20 mouse cellular contexts compared by ENCODE assay signal in genomic region chr17:80696956-80697355, GRCm38 (mm10). TPM values are rescaled to one million over a fixed set of nuclear protein-coding genes. Genes with fewer than 3 reads are reported as not detected.
DNase-seq lines count a peak whose midpoint lies in the region; ATAC-seq and TF ChIP-seq lines count a peak whose summit lies in the region.
"Had no signal": no experiment of that assay in that cellular context is flagged by ENCODE, and none has a peak within 500 bp of the region (broad histone marks: within the 10 kb centered on the region; RNA-seq: fewer than 3 reads in every experiment).

No protein-coding gene starts in this region.

- intact Hi-C loops in left cerebral cortex, adult 2 months (cut with DNase I): no loop called here

- no peaks in the 10 kb centered on the region for H3K27me3 ChIP-seq in hindbrain, embryonic 10.5 days (ENCODE audit: insufficient read depth, poor library complexity, severe bottlenecking)
- H3K27me3 ChIP-seq in hindbrain, embryonic 11.5 days (ENCODE audit: control insufficient read depth, insufficient read depth, low read length): no peaks in the 10 kb centered on the region
- H3K27me3 ChIP-seq in neural tube, embryonic 14.5 days (ENCODE audit: control insufficient read depth, insufficient read depth, low read length): no peaks in the 10 kb centered on the region
- H3K27me3 ChIP-seq in neural tube, embryonic 15.5 days (replicated peaks): no peaks in the 10 kb centered on the region
- H3K27me3 ChIP-seq in limb, embryonic 12.5 days: no peaks in the 10 kb centered on the region
- no peaks in the 10 kb centered on the region for H3K27me3 ChIP-seq in forebrain, embryonic 14.5 days (replicated peaks; ENCODE audit: control insufficient read depth, insufficient read depth, low read length)
- H3K27me3 ChIP-seq: embryonic facial prominence, embryonic 15.5 days; neural tube, embryonic 12.5 days; Patski had no signal

- WGBS in hindbrain, embryonic 10.5 days: 84% methylated on average over 5 of the region's 5 CpGs
- WGBS in hindbrain, embryonic 11.5 days: 89% methylated on average over 5 of the region's 5 CpGs
- 93% methylated on average over 5 of the region's 5 CpGs for WGBS in neural tube, embryonic 14.5 days
- WGBS in neural tube, embryonic 15.5 days: 90% methylated on average over 5 of the region's 5 CpGs
- 94% methylated on average over 5 of the region's 5 CpGs for WGBS in limb, embryonic 12.5 days
- 94% methylated on average over 5 of the region's 5 CpGs for WGBS in forebrain, embryonic 14.5 days

- no peak for DNase-seq in hindbrain, embryonic 10.5 days (ENCODE audit: low spot score)
- DNase-seq in hindbrain, embryonic 11.5 days (ENCODE audit: low spot score): no peak
- DNase-seq in forebrain, embryonic 14.5 days (ENCODE audit: low spot score): no peak
- DNase-seq in left cerebral cortex, adult 2 months (ENCODE audit: extremely low spot score in 1 of 2, low spot score in 2 of 2): no peak
- DNase-seq: adrenal gland, postnatal 36 days; cerebellum, adult 9-10 months; gastrocnemius, postnatal 10 days; kidney, adult 8-10 months; layer of hippocampus, postnatal 36 days; left cerebral cortex, postnatal 4 days; lung, adult 18-20 months; lung, postnatal 36 days; right cerebral cortex, postnatal 25 days; thymus, postnatal 14 days had no signal

- TF ChIP-seq CTCF in left cerebral cortex, adult 2 months (IDR thresholded peaks at IDR 0.05): no peak

- no peak overlapping the region for H3K4me3 ChIP-seq in hindbrain, embryonic 10.5 days
- H3K4me3 ChIP-seq in hindbrain, embryonic 11.5 days (ENCODE audit: low read depth, low read length): no peak overlapping the region
- H3K4me3 ChIP-seq in neural tube, embryonic 14.5 days (ENCODE audit: low read depth, low read length): no peak overlapping the region
- H3K4me3 ChIP-seq in neural tube, embryonic 15.5 days (replicated peaks): no peak overlapping the region
- H3K4me3 ChIP-seq in limb, embryonic 12.5 days (replicated peaks): no peak overlapping the region
- no peak overlapping the region for H3K4me3 ChIP-seq in forebrain, embryonic 14.5 days (ENCODE audit: low read depth, low read length)
- H3K4me3 ChIP-seq in left cerebral cortex, adult 2 months: no peak overlapping the region
- H3K4me3 ChIP-seq: embryonic facial prominence, embryonic 15.5 days; neural tube, embryonic 12.5 days had no signal

- H3K9me3 ChIP-seq in hindbrain, embryonic 10.5 days: no peaks in the 10 kb centered on the region
- no peaks in the 10 kb centered on the region for H3K9me3 ChIP-seq in hindbrain, embryonic 11.5 days (ENCODE audit: control insufficient read depth, low read length)
- H3K9me3 ChIP-seq in neural tube, embryonic 14.5 days (ENCODE audit: control insufficient read depth, low read length): no peaks in the 10 kb centered on the region
- no peaks in the 10 kb centered on the region for H3K9me3 ChIP-seq in neural tube, embryonic 15.5 days (replicated peaks)
- H3K9me3 ChIP-seq in limb, embryonic 12.5 days: no peaks in the 10 kb centered on the region
- H3K9me3 ChIP-seq in forebrain, embryonic 14.5 days (replicated peaks; ENCODE audit: control insufficient read depth, low read length): no peaks in the 10 kb centered on the region
- H3K9me3 ChIP-seq: embryonic facial prominence, embryonic 15.5 days; neural tube, embryonic 12.5 days had no signal

- H3K27ac ChIP-seq in hindbrain, embryonic 10.5 days: peak overlapping the region; percentile 29; the same call in 1 of the 2 replicates
- H3K27ac ChIP-seq in hindbrain, embryonic 11.5 days (ENCODE audit: low read depth, low read length): no peak overlapping the region
- H3K27ac ChIP-seq in neural tube, embryonic 14.5 days (ENCODE audit: low read depth, low read length): no peak overlapping the region
- no peak overlapping the region for H3K27ac ChIP-seq in neural tube, embryonic 15.5 days (replicated peaks)
- H3K27ac ChIP-seq in limb, embryonic 12.5 days: no peak overlapping the region
- no peak overlapping the region for H3K27ac ChIP-seq in forebrain, embryonic 14.5 days (ENCODE audit: low read depth, low read length)
- H3K27ac ChIP-seq in left cerebral cortex, adult 2 months: no peak overlapping the region
- H3K27ac ChIP-seq: embryonic facial prominence, embryonic 15.5 days; neural tube, embryonic 12.5 days had no signal

- ATAC-seq in hindbrain, embryonic 11.5 days (ENCODE audit: low FRiP score): no peak; the same call in 1 of the 2 replicates
- ATAC-seq in neural tube, embryonic 14.5 days (ENCODE audit: low read depth): 0 out of 2 replicates have a peak, but pooled peaks have one; percentile 22
- no peak for ATAC-seq in neural tube, embryonic 15.5 days (ENCODE audit: low FRiP score)
- peak; percentile 49; the same call in 1 of the 2 replicates for ATAC-seq in limb, embryonic 12.5 days (ENCODE audit: insufficient number of reproducible peaks, insufficient read depth, low FRiP score, low TSS enrichment, low read depth)
- no peak for ATAC-seq in forebrain, embryonic 14.5 days
- ATAC-seq: Patski had no signal

- H3K4me2 ChIP-seq in hindbrain, embryonic 11.5 days (replicated peaks; ENCODE audit: low read depth, low read length): no peak overlapping the region
- H3K4me2 ChIP-seq in neural tube, embryonic 14.5 days (ENCODE audit: low read depth, low read length): no peak overlapping the region
- no peak overlapping the region for H3K4me2 ChIP-seq in neural tube, embryonic 15.5 days
- no peak overlapping the region for H3K4me2 ChIP-seq in limb, embryonic 12.5 days
- no peak overlapping the region for H3K4me2 ChIP-seq in forebrain, embryonic 14.5 days (ENCODE audit: low read length)
- H3K4me2 ChIP-seq: embryonic facial prominence, embryonic 15.5 days; neural tube, embryonic 12.5 days had no signal

- H3K4me1 ChIP-seq in hindbrain, embryonic 10.5 days (replicated peaks): peaks cover 34% of the 10 kb centered on the region
- H3K4me1 ChIP-seq in hindbrain, embryonic 11.5 days (replicated peaks; ENCODE audit: control insufficient read depth, insufficient read depth, low read length): peaks cover 2% of the 10 kb centered on the region; the same call in 1 of the 2 replicates
- H3K4me1 ChIP-seq in neural tube, embryonic 14.5 days (ENCODE audit: control insufficient read depth, insufficient read depth, low read length): peaks cover 11% of the 10 kb centered on the region; the same call in 1 of the 2 replicates
- peaks cover 32% of the 10 kb centered on the region for H3K4me1 ChIP-seq in neural tube, embryonic 15.5 days
- peaks cover 34% of the 10 kb centered on the region for H3K4me1 ChIP-seq in limb, embryonic 12.5 days (replicated peaks)
- peaks cover 12% of the 10 kb centered on the region; the same call in 1 of the 2 replicates for H3K4me1 ChIP-seq in forebrain, embryonic 14.5 days (ENCODE audit: control insufficient read depth, insufficient read depth, low read length)

- no peak overlapping the region for H3K9ac ChIP-seq in hindbrain, embryonic 11.5 days (ENCODE audit: low read depth, low read length)
- no peak overlapping the region for H3K9ac ChIP-seq in neural tube, embryonic 14.5 days (replicated peaks; ENCODE audit: low read depth, low read length)
- no peak overlapping the region for H3K9ac ChIP-seq in neural tube, embryonic 15.5 days (replicated peaks)
- H3K9ac ChIP-seq in limb, embryonic 12.5 days (replicated peaks): no peak overlapping the region
- no peak overlapping the region for H3K9ac ChIP-seq in forebrain, embryonic 14.5 days (ENCODE audit: low read length)
- H3K9ac ChIP-seq: embryonic facial prominence, embryonic 15.5 days; neural tube, embryonic 12.5 days had no signal

- no peaks in the 10 kb centered on the region for H3K36me3 ChIP-seq in hindbrain, embryonic 10.5 days
- no peaks in the 10 kb centered on the region for H3K36me3 ChIP-seq in hindbrain, embryonic 11.5 days (ENCODE audit: control insufficient read depth, insufficient read depth, low read length)
- H3K36me3 ChIP-seq in neural tube, embryonic 14.5 days (ENCODE audit: control insufficient read depth, insufficient read depth, low read length): no peaks in the 10 kb centered on the region
- no peaks in the 10 kb centered on the region for H3K36me3 ChIP-seq in neural tube, embryonic 15.5 days
- H3K36me3 ChIP-seq in limb, embryonic 12.5 days: no peaks in the 10 kb centered on the region
- no peaks in the 10 kb centered on the region for H3K36me3 ChIP-seq in forebrain, embryonic 14.5 days (ENCODE audit: control insufficient read depth, insufficient read depth, low read length)
- H3K36me3 ChIP-seq: embryonic facial prominence, embryonic 15.5 days; neural tube, embryonic 12.5 days had no signal

RNA-seq across cellular contexts. Expression of gene Map4k3, which starts 31.3 kb away (rescaled TPM):
- 16.0 and 18.1 TPM in 2 replicates for polyA plus RNA-seq in hindbrain, embryonic 10.5 days (2016; fragmentation: Nextera tagmentation; extraction: Ambion mirVana)
- 27.5 and 31.9 TPM in 2 replicates for polyA plus RNA-seq in hindbrain, embryonic 11.5 days (2014; fragmentation: Nextera tagmentation; extraction: Ambion mirVana)
- polyA plus RNA-seq in neural tube, embryonic 14.5 days (2014; fragmentation: Nextera tagmentation; extraction: Ambion mirVana): 34.0 and 40.6 TPM in 2 replicates
- 22.0 and 22.3 TPM in 2 replicates for polyA plus RNA-seq in neural tube, embryonic 15.5 days (2015; fragmentation: Nextera tagmentation; extraction: Ambion mirVana)
- 35.8 and 37.0 TPM in 2 replicates for polyA plus RNA-seq in limb, embryonic 12.5 days (2016; fragmentation: Nextera tagmentation; extraction: Ambion mirVana)
- 29.0 and 30.7 TPM in 2 replicates for polyA plus RNA-seq in forebrain, embryonic 14.5 days (2014; fragmentation: Nextera tagmentation; extraction: Ambion mirVana)
- total RNA-seq in left cerebral cortex, adult 2 months (2021): 10 to 100 TPM; 75.0 TPM

Comparison
In these comparisons a context has a peak if more than half of its experiments do, and no peak if none do; other contexts are left out.
1. ATAC-seq: peak in neural tube, embryonic 14.5 days (single experiment) and limb, embryonic 12.5 days (single experiment); none in hindbrain, embryonic 11.5 days (single experiment), neural tube, embryonic 15.5 days (single experiment) and forebrain, embryonic 14.5 days (single experiment).